Mouse (Mus musculus): ENCODE measurements around the gene Slamf1. TPM values are rescaled to one million over a fixed set of nuclear protein-coding genes. Genes with fewer than 3 reads are reported as not detected.

The Slamf1 gene
- polyA plus RNA-seq, 1 experiment = 0.54 TPM

DNA sequence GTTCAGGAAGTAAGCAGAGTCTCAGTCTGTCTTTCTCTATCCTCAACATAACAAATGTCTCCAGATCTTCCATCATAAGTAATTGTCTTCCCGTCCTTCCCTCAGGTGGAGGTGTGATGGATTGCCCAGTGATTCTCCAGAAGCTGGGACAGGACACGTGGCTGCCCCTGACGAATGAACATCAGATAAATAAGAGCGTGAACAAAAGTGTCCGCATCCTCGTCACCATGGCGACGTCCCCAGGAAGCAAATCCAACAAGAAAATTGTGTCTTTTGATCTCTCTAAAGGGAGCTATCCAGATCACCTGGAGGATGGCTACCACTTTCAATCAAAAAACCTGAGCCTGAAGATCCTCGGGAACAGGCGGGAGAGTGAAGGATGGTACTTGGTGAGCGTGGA is 7.8 kb downstream of the Slamf1 start:
- no peak for DNase-seq
- 62% methylated on average over 11 of the region's 11 CpGs for WGBS
- Histone ChIP-seq H3K4me3 (replicated peaks; ENCODE audit: extremely low read depth, low read depth, low read length) (no peak overlapping the region), H3K4me1 (ENCODE audit: control insufficient read depth, insufficient read depth, low read length) (no peaks in the 10 kb centered on the region)
- TF ChIP-seq POLR2A (IDR thresholded peaks at IDR 0.05; ENCODE audit: borderline replicate concordance, extremely low read depth, low read depth, low read length) (no peak), CTCF (IDR thresholded peaks at IDR 0.05; ENCODE audit: insufficient read depth, low read length) (no peak)

DNA sequence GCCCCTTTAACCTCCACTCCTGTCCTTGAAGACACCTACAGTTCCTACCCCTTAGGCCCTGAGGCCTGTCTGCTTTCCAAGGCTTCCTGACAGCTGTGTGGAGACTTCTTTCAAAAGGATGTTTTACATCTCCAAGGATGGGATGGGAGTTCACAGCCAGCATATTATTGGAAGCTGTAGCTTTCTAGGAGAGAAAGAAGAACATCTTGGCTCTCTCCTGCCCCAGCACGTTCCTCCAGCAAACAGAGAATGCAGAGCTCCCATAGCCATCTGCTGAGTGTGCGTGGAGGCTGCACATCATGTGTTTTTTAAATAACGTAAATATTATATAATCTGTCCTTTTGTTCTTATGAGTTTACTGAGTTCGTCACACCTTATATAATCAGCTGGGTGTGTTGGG is 8.9 kb downstream of the Slamf1 start:
- TF ChIP-seq CTCF (IDR thresholded peaks at IDR 0.05; ENCODE audit: insufficient read depth, low read length) = no peak
- TF ChIP-seq POLR2A (IDR thresholded peaks at IDR 0.05; ENCODE audit: borderline replicate concordance, extremely low read depth, low read depth, low read length) = no peak
- no peaks in the 10 kb centered on the region for H3K4me1 ChIP-seq (ENCODE audit: control insufficient read depth, insufficient read depth, low read length)
- WGBS = 73% methylated on average over 4 of the region's 4 CpGs

DNA sequence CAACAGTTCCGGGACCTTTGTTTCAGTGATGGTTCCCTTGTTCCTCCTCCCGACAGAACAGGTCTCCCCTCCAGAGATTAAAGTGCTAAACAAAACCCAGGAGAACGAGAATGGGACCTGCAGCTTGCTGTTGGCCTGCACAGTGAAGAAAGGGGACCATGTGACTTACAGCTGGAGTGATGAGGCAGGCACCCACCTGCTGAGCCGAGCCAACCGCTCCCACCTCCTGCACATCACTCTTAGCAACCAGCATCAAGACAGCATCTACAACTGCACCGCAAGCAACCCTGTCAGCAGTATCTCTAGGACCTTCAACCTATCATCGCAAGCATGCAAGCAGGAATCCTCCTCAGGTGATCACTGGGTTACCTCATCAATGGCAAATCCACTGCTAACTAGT is 10.1 kb downstream of the Slamf1 start:
- 75% methylated on average over 7 of the region's 7 CpGs for WGBS
- no peaks in the 10 kb centered on the region for H3K4me1 ChIP-seq (ENCODE audit: control insufficient read depth, insufficient read depth, low read length)
- no peak overlapping the region for H3K4me3 ChIP-seq (replicated peaks; ENCODE audit: extremely low read depth, low read depth, low read length)
- no peak for DNase-seq
- no peak for TF ChIP-seq CTCF (IDR thresholded peaks at IDR 0.05; ENCODE audit: insufficient read depth, low read length)
- no peak for TF ChIP-seq POLR2A (IDR thresholded peaks at IDR 0.05; ENCODE audit: borderline replicate concordance, extremely low read depth, low read depth, low read length)

More for the DNA sequence above, 8.9 kb downstream of the Slamf1 start:
- no peak for DNase-seq
- no peak overlapping the region for H3K4me3 ChIP-seq (replicated peaks; ENCODE audit: extremely low read depth, low read depth, low read length)

DNA sequence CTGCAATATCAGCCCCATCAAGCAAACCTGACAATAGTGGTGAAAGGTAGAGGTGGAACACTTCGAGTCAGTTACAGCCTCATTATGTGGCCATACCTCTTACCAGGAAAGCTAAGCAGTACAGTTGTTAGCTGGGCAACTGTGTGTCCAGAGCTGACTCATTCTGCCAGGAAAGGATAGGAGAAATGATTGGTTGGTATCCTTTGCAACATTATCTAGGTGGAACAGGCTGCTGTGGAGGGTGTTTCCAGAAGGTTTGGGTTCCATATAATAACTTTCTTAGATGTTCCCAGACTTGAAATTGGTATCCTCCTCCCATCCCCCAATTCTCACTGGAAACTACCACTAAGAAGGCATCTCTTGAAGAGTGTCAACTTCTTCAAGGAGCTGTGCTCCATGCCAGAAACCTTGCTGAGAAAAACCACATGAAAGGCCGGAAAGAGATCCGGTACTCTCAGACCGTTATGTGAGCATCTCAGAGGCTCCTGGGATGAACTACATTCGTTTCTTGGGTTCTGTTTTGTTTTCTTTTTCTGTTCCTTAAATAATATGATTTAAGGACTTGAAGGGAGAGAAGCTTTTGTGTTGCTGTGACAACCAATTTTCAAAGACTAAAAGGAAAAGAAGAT is 15.5 kb downstream of the Slamf1 start:
- DNase-seq = no peak
- 79% methylated on average over 5 of the region's 5 CpGs for WGBS
- TF ChIP-seq CTCF (IDR thresholded peaks at IDR 0.05; ENCODE audit: insufficient read depth, low read length) (no peak), POLR2A (IDR thresholded peaks at IDR 0.05; ENCODE audit: borderline replicate concordance, extremely low read depth, low read depth, low read length) (no peak)

DNA sequence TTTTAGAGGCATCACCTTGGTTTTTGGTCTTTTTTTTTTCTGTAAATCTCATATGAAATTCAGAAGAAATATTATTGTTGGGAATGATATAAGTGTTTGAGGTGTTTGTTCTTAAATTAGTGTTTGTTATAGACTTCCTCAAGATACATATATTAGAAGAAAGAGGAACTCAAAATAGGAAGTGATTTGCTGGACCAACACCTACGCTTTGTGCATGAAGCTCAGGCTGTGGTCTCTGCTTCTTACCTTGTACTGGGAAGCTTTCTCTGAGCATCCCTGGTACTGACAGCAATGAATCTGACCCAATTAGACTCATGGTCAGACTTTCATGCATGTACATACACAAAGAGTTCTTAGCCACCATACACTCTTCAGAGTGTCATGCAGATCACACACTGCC is 18.9 kb downstream of the Slamf1 start:
- H3K4me3 ChIP-seq (replicated peaks; ENCODE audit: extremely low read depth, low read depth, low read length) = no peak overlapping the region
- DNase-seq = no peak
- H3K4me1 ChIP-seq (ENCODE audit: control insufficient read depth, insufficient read depth, low read length) = no peaks in the 10 kb centered on the region
- WGBS = 73% methylated on average over 1 of the region's 1 CpGs
- no peak for TF ChIP-seq POLR2A (IDR thresholded peaks at IDR 0.05; ENCODE audit: borderline replicate concordance, extremely low read depth, low read depth, low read length)
- TF ChIP-seq CTCF (IDR thresholded peaks at IDR 0.05; ENCODE audit: insufficient read depth, low read length) = no peak

More for the DNA sequence above, 15.5 kb downstream of the Slamf1 start:
- Histone ChIP-seq H3K4me1 (ENCODE audit: control insufficient read depth, insufficient read depth, low read length) (no peaks in the 10 kb centered on the region), H3K4me3 (replicated peaks; ENCODE audit: extremely low read depth, low read depth, low read length) (no peak overlapping the region)

DNA sequence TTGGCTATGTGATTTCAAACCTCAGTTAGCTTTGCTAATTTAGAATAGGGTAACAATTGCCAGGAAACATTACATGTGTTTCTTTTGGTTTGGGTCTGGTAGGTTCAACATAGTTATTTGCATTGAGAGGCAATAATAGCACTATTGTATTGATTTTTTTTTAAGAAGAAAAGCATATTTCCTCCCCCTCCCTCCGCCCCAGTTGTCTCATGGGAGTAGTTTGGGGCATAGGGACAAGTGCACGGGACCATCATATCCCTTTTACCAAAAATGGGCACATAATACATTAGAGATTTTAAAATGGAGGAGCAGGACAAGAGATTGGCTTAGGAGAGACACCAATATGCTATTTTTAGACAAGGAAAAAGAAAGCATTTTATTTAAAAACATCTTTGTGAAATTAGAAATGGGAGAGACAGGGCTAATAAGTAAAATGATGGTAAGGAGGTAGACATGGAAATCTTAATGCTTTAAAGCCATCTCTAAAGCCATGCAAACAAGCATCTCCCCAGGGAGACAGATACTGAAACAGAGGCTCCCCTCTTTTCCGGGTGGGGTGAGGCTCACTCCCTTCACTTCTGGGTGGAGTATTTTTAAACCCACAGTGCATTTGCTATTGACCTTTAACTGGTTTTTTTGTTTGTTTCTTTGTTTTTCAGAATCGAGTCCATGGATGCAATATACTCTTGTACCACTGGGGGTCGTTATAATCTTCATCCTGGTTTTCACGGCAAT is 20.5 kb downstream of the Slamf1 start:
- 69% methylated on average over 6 of the region's 6 CpGs for WGBS
- Histone ChIP-seq H3K4me3 (replicated peaks; ENCODE audit: extremely low read depth, low read depth, low read length) (no peak overlapping the region), H3K4me1 (ENCODE audit: control insufficient read depth, insufficient read depth, low read length) (no peaks in the 10 kb centered on the region)
- TF ChIP-seq CTCF (IDR thresholded peaks at IDR 0.05; ENCODE audit: insufficient read depth, low read length) (no peak), POLR2A (IDR thresholded peaks at IDR 0.05; ENCODE audit: borderline replicate concordance, extremely low read depth, low read depth, low read length) (no peak)
- DNase-seq = no peak

DNA sequence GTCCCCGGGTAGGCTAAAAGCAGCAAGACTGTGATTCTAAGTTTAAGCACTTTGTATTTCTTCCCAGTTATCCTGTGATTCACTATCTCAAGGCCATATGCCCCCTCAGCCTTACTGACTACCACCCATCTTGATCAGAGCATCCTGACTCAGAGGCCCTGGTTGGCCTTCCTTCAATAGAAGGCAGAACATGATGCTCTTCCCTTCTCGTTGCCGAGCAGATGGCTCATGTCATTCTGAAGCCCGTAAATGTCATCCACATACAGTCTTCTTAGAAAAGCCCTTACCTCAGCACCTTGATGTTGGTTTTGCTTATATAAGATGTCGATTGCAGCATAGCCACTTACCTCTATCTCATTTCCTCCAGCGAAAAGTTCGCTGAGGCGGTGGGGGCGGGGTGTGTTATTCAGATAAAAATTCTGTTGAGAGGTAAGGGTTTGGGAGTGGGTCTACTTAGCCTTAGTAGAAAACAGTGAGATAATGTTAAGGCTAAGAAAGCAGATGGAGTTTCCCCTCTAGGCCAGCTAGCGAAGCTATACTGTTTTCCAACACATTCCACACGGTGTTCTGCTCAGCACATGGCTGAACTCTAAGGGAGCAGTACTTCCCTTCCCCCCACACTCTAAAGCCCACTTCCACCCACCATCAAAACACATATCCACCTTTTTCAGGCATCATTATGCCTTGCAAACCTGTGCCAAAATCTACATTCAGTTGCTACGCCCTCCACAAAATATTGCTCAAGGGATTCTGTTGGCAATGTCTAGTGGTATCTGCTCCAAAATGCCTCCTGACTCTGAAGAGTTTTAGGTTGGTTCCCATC is 21.7 kb downstream of the Slamf1 start:
- 40% methylated on average over 12 of the region's 12 CpGs for WGBS
- no peak overlapping the region for H3K4me3 ChIP-seq (replicated peaks; ENCODE audit: extremely low read depth, low read depth, low read length)
- no peak for DNase-seq
- TF ChIP-seq CTCF (IDR thresholded peaks at IDR 0.05; ENCODE audit: insufficient read depth, low read length) = no peak
- TF ChIP-seq POLR2A (IDR thresholded peaks at IDR 0.05; ENCODE audit: borderline replicate concordance, extremely low read depth, low read depth, low read length) = no peak
- no peaks in the 10 kb centered on the region for H3K4me1 ChIP-seq (ENCODE audit: control insufficient read depth, insufficient read depth, low read length)

DNA sequence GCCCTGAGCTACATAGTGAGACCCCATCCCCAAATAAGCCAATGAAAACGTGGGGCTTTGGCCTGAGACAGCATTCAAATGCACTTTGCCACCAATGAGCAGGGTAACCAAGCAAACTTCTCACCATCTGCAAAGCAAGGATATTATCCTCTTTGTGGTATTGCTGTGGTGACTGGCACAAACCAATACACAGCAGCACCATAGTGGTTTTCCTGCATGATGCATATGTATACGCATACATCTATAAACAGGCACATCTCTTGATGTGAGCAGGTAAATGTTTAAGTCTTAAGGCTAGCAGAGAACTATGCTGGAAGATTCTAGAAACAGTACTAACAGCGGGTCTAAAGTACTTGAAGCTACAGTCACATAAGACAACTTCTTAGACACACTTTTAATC is 22.5 kb downstream of the Slamf1 start:
- 75% methylated on average over 3 of the region's 3 CpGs for WGBS
- TF ChIP-seq POLR2A (IDR thresholded peaks at IDR 0.05; ENCODE audit: borderline replicate concordance, extremely low read depth, low read depth, low read length) (no peak), CTCF (IDR thresholded peaks at IDR 0.05; ENCODE audit: insufficient read depth, low read length) (no peak)
- no peaks in the 10 kb centered on the region for H3K4me1 ChIP-seq (ENCODE audit: control insufficient read depth, insufficient read depth, low read length)
- no peak for DNase-seq
- H3K4me3 ChIP-seq (replicated peaks; ENCODE audit: extremely low read depth, low read depth, low read length) = no peak overlapping the region

DNA sequence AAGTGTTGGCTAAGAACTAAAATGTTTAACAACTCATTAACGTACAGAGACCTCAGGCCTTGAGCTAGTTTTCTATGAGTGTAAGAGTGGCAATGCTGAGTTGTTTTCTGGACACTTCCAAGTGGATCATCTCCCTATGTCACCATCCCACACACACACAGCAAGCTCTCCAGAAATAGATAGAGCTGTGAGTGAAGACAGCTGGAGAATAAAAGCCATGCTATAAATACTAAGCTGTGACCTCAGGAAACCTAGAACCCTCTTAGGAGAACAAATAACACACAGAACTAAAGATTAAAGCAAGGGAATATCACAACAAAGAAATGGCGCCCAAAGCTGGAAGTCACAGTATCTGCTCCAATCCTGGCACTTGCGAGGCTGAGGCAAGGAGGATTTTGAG is 24.6 kb downstream of the Slamf1 start:
- WGBS = 80% methylated on average over 3 of the region's 3 CpGs
- no peak overlapping the region for H3K4me3 ChIP-seq (replicated peaks; ENCODE audit: extremely low read depth, low read depth, low read length)
- no peak for DNase-seq

More for the DNA sequence above, 24.6 kb downstream of the Slamf1 start:
- no peaks in the 10 kb centered on the region for H3K4me1 ChIP-seq (ENCODE audit: control insufficient read depth, insufficient read depth, low read length)
- no peak for TF ChIP-seq POLR2A (IDR thresholded peaks at IDR 0.05; ENCODE audit: borderline replicate concordance, extremely low read depth, low read depth, low read length)
- no peak for TF ChIP-seq CTCF (IDR thresholded peaks at IDR 0.05; ENCODE audit: insufficient read depth, low read length)
